Mouse (Mus musculus) forebrain, embryonic 14.5 days (tissue): ENCODE measurements around the gene Osgep. TPM values are rescaled to one million over a fixed set of nuclear protein-coding genes. Genes with fewer than 3 reads are reported as not detected.
"Not testable (repeated sequence)": the region's sequence is repeated elsewhere in the genome, so short reads cannot be mapped to it uniquely, and the experiment has no call there.

Source experiments
- ATAC-seq: fragments of 200-750 bp; cut with Nextera tagmentation; 2 replicates; pipeline ENCODE4 v1.8.0; 2017; ENCODE audit warnings: mild to moderate bottlenecking, moderate library complexity
- DNase-seq: peaks from one replicate; pipeline ENCODE4 v3.0.0-alpha.2; 2015; ENCODE audit warnings: low spot score
- H3K27ac ChIP-seq: fragments of 300-500 bp; sonication (generic); 2 replicates; pipeline ENCODE4 v1.5.1; 2014; ENCODE audit warnings: low read depth, mild to moderate bottlenecking, control low read depth, low read length, moderate library complexity
- H3K27me3 ChIP-seq: fragments of 300-500 bp; sonication (generic); replicated peaks from 2 replicates; pipeline ENCODE4 v1.6.1; 2014; ENCODE audit warnings: low read length, control low read depth, mixed read lengths; ENCODE audit not compliant: control insufficient read depth, insufficient read depth
- H3K36me3 ChIP-seq: fragments of 300-500 bp; sonication (generic); 2 replicates; pipeline ENCODE4 v1.6.1; 2014; ENCODE audit warnings: low read length, control low read depth; ENCODE audit not compliant: control insufficient read depth, insufficient read depth
- H3K4me1 ChIP-seq: fragments of 300-500 bp; sonication (generic); 2 replicates; pipeline ENCODE4 v1.6.1; 2014; ENCODE audit warnings: antibody characterized with exemption, low read length, control low read depth; ENCODE audit not compliant: control insufficient read depth, insufficient read depth
- H3K4me2 ChIP-seq: fragments of 300-500 bp; sonication (generic); 2 replicates; pipeline ENCODE4 v1.6.1; 2014; ENCODE audit warnings: mild to moderate bottlenecking, control low read depth, low read length
- H3K4me3 ChIP-seq: fragments of 300-500 bp; sonication (generic); 2 replicates; pipeline ENCODE4 v1.5.1; 2014; ENCODE audit warnings: low read depth, low read length, control low read depth
- H3K9ac ChIP-seq: fragments of 300-500 bp; sonication (generic); 2 replicates; pipeline ENCODE4 v1.6.1; 2014; ENCODE audit warnings: mild to moderate bottlenecking, low read length, control low read depth, moderate library complexity
- H3K9me3 ChIP-seq: fragments of 300-500 bp; sonication (generic); replicated peaks from 2 replicates; pipeline ENCODE4 v1.6.1; 2016; ENCODE audit warnings: low read length, control low read depth, mixed read lengths; ENCODE audit not compliant: control insufficient read depth
- WGBS: fragments of 180-500 bp; shearing (Covaris S2); extraction: QIAGEN DNeasy Blood & Tissue Kit; methylation state at CpG from one replicate; pipeline ENCODE4 v1.1.7; 2014; 5-methylcytosine and 5-hydroxymethylcytosine counted together
- polyA plus RNA-seq: library from polyadenylated mRNA; unstranded; fragments of >200 nt; fragmentation: Nextera tagmentation; extraction: Ambion mirVana; gene quantifications from 2 replicates; pipeline ENCODE4 v1.2.1, GENCODE M21; 2014

Osgep gene
- polyA plus RNA-seq, 1 experiment from 2014 or later, result 180 TPM

- H3K36me3 ChIP-seq, H3K4me3 ChIP-seq, DNase-seq, H3K9ac ChIP-seq, H3K4me1 ChIP-seq, H3K9me3 ChIP-seq, H3K27me3 ChIP-seq, H3K27ac ChIP-seq, ATAC-seq, H3K4me2 ChIP-seq: not testable (repeated sequence)
- WGBS, result 84% methylated on average over 5 of the region's 5 CpGs
These were observed 33.7 kb upstream of the Osgep start for GRCm38 (mm10) chr14:50958289-50958995.

GRCm38 (mm10) chr14:50957146-50957545 is 32.5 kb upstream of the Osgep start:
- not testable (repeated sequence) for H3K36me3 ChIP-seq, DNase-seq, H3K4me1 ChIP-seq, H3K4me3 ChIP-seq, H3K27ac ChIP-seq, H3K9ac ChIP-seq, ATAC-seq, H3K9me3 ChIP-seq, H3K4me2 ChIP-seq, H3K27me3 ChIP-seq
- WGBS, result 67% methylated on average over 3 of the region's 3 CpGs

GRCm38 (mm10) chr14:50956724-50957123 is 32.0 kb upstream of the Osgep start:
- ATAC-seq, H3K27me3 ChIP-seq, H3K36me3 ChIP-seq, H3K9me3 ChIP-seq, H3K4me1 ChIP-seq, DNase-seq, H3K9ac ChIP-seq, H3K4me3 ChIP-seq, H3K27ac ChIP-seq, H3K4me2 ChIP-seq: not testable (repeated sequence)
- 81% methylated on average over 6 of the region's 6 CpGs for WGBS

- not testable (repeated sequence) for H3K27ac ChIP-seq, H3K9me3 ChIP-seq, H3K9ac ChIP-seq, H3K36me3 ChIP-seq, H3K4me1 ChIP-seq, H3K27me3 ChIP-seq, H3K4me3 ChIP-seq
- DNase-seq (peak; percentile 35), ATAC-seq (peak; percentile 94)
- peak within 1 kb of the TSS; percentile 33 for H3K4me2 ChIP-seq
- WGBS, result 5% methylated on average over 16 of the region's 19 CpGs
These were observed 31.3 kb upstream of the Osgep start, which contains the start of gene Pnp2 for GRCm38 (mm10) chr14:50955942-50956508. Pnp2 (plus strand) TSS chr14:50955992.

GRCm38 (mm10) chr14:50955487-50955886 is 30.8 kb upstream of the Osgep start:
- DNase-seq (no peak), ATAC-seq (no peak)
- Histone ChIP-seq H3K9me3 (no peaks in the 10 kb centered on the region), H3K36me3 (peaks cover 4% of the 10 kb centered on the region; the same call in 1 of the 2 replicates), H3K27me3 (no peaks in the 10 kb centered on the region), H3K4me2 (no peak overlapping the region), H3K4me3 (no peak overlapping the region), H3K4me1 (no peaks in the 10 kb centered on the region), H3K27ac (no peak overlapping the region), H3K9ac (no peak overlapping the region)
- 88% methylated on average over 10 of the region's 10 CpGs for WGBS

- not testable (repeated sequence) for ATAC-seq, H3K9me3 ChIP-seq, H3K27ac ChIP-seq, H3K27me3 ChIP-seq, DNase-seq, H3K36me3 ChIP-seq, H3K4me1 ChIP-seq
- 21% methylated on average over 3 of the region's 3 CpGs for WGBS
- Histone ChIP-seq H3K4me2 (peak overlapping the region; percentile 57), H3K4me3 (peak overlapping the region; percentile 41), H3K9ac (peak overlapping the region; percentile 59; the same call in 1 of the 2 replicates)
These were observed 20.8 kb upstream of the Osgep start for GRCm38 (mm10) chr14:50945526-50945925.

- not testable (repeated sequence) for H3K4me1 ChIP-seq, DNase-seq, H3K9me3 ChIP-seq, H3K27me3 ChIP-seq, H3K36me3 ChIP-seq
- Histone ChIP-seq H3K9ac (peak overlapping the region; percentile 59), H3K27ac (peak overlapping the region; percentile 75; the same call in 1 of the 2 replicates), H3K4me3 (peak overlapping the region; percentile 41), H3K4me2 (peak overlapping the region; percentile 57)
- WGBS, result 4% methylated on average over 6 of the region's 6 CpGs
- ATAC-seq, result 0 out of 2 replicates have a peak, but pooled peaks have one; percentile 10
These were observed 20.4 kb upstream of the Osgep start for GRCm38 (mm10) chr14:50945081-50945480.

- WGBS, result 0% methylated on average over 14 of the region's 15 CpGs
- Histone ChIP-seq H3K4me2 (peak overlapping the region; percentile 57), H3K9ac (peak overlapping the region; percentile 59), H3K4me3 (peak overlapping the region; percentile 41), H3K27ac (peak overlapping the region; percentile 75)
- not testable (repeated sequence) for H3K4me1 ChIP-seq, H3K9me3 ChIP-seq, H3K27me3 ChIP-seq, H3K36me3 ChIP-seq
- DNase-seq, result peak; percentile 64
- peak; percentile 97 for ATAC-seq
These were observed 20.0 kb upstream of the Osgep start for GRCm38 (mm10) chr14:50944668-50945033.
